In genomic region chr9:73670040-73670439, GRCm38 (mm10) we compare ENCODE assay signal across 20 mouse cellular contexts.
"Had no signal": no experiment of that assay in that cellular context is flagged by ENCODE, and none has a peak within 500 bp of the region (broad histone marks: within the 10 kb centered on the region; RNA-seq: fewer than 3 reads in every experiment).

No protein-coding gene starts in this region.

- H3K9me3 ChIP-seq: limb, embryonic 10.5 days; limb, embryonic 13.5 days; liver, embryonic 12.5 days; liver, embryonic 15.5 days; midbrain, embryonic 12.5 days; midbrain, embryonic 15.5 days; neural tube, embryonic 12.5 days; neural tube, embryonic 15.5 days had no signal

- H3K4me3 ChIP-seq: limb, embryonic 10.5 days; limb, embryonic 13.5 days; liver, embryonic 12.5 days; liver, embryonic 15.5 days; midbrain, embryonic 12.5 days; midbrain, embryonic 15.5 days; neural tube, embryonic 12.5 days; neural tube, embryonic 15.5 days had no signal

- H3K27ac ChIP-seq: limb, embryonic 10.5 days; limb, embryonic 13.5 days; liver, embryonic 12.5 days; liver, embryonic 15.5 days; macrophage; midbrain, embryonic 12.5 days; midbrain, embryonic 15.5 days; neural tube, embryonic 12.5 days; neural tube, embryonic 15.5 days had no signal

- DNase-seq: kidney, adult 2 months; kidney, postnatal 14 days; kidney, postnatal 4 days; liver; lung, adult 2 months; right cerebral cortex, adult 18-20 months; right cerebral cortex, postnatal 14 days; spleen, adult 18-20 months; thymus, adult 18-20 months; thymus, postnatal 36 days had no signal

- H3K27me3 ChIP-seq: limb, embryonic 13.5 days; liver, embryonic 12.5 days; liver, embryonic 15.5 days; midbrain, embryonic 12.5 days; midbrain, embryonic 15.5 days; neural tube, embryonic 12.5 days; neural tube, embryonic 15.5 days had no signal

- H3K36me3 ChIP-seq: limb, embryonic 10.5 days; limb, embryonic 13.5 days; liver, embryonic 12.5 days; liver, embryonic 15.5 days; midbrain, embryonic 12.5 days; midbrain, embryonic 15.5 days; neural tube, embryonic 12.5 days; neural tube, embryonic 15.5 days had no signal

- H3K9ac ChIP-seq: limb, embryonic 13.5 days; liver, embryonic 12.5 days; liver, embryonic 15.5 days; midbrain, embryonic 12.5 days; midbrain, embryonic 15.5 days; neural tube, embryonic 12.5 days; neural tube, embryonic 15.5 days had no signal

- ATAC-seq: intestine, postnatal 0 days; liver, embryonic 12.5 days; midbrain, embryonic 15.5 days had no signal

- H3K4me2 ChIP-seq: limb, embryonic 13.5 days; liver, embryonic 12.5 days; liver, embryonic 15.5 days; midbrain, embryonic 12.5 days; midbrain, embryonic 15.5 days; neural tube, embryonic 12.5 days; neural tube, embryonic 15.5 days had no signal

- H3K4me1 ChIP-seq: limb, embryonic 10.5 days; limb, embryonic 13.5 days; liver, embryonic 12.5 days; liver, embryonic 15.5 days; midbrain, embryonic 12.5 days; midbrain, embryonic 15.5 days; neural tube, embryonic 12.5 days; neural tube, embryonic 15.5 days had no signal
